Mouse (Mus musculus): ENCODE measurements around the gene Rbm20. TPM values are rescaled to one million over a fixed set of nuclear protein-coding genes. Genes with fewer than 3 reads are reported as not detected.
A peak's percentile ranks its signal among the peaks of the same experiment; 100 is the strongest.

Gene Rbm20
- polyA plus RNA-seq, 1 experiment from 2014 or later: 0.95 TPM

DNA sequence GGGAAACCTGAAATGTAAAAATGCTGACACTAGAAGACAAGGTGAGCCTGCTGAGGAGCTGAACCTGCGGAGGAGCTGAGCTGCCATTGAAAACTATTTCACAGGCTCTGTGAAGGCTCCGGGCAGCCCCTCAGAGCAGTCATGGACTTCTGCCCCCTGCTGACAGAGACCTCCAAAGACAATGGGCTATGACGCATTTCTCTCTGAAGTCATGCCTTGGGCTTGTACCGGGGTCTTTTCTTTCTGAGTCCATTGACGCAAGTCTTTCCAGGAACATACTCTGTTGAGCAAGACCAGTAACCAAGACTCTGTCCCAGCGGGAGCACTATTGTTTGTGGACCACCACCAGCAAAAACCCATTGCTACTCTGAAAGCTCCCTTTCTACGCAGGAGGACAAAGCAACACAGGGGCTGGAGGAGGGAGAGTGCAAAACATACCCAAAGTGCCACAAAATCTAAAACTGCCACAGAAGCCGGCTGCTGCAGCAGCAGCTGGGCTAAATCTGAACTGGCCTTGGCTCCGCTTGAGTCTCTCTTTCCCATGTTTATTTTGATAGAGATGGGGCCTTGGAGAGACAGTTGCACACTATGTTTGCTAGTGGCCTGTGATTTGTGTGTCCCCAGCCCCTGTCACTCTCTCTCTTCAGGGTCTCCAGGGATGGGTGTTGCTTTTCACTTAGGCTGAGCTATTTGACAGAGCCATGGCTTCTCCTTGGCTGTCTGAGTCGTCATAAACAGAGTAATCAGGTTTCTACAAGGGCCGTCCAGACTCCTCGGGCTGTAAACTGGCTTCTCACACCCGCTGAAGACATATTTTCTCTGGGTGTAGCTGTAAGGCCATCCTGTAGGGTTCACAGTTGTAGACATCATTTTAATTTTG, 144.4 kb downstream of the Rbm20 start:
- Histone ChIP-seq H3K9me3 (ENCODE audit: control insufficient read depth, low read depth, low read length) (no peaks in the 10 kb centered on the region), H3K4me3 (ENCODE audit: low read depth, low read length) (no peak overlapping the region), H3K27me3 (ENCODE audit: control insufficient read depth, insufficient read depth, low read length) (no peaks in the 10 kb centered on the region), H3K36me3 (ENCODE audit: control insufficient read depth, insufficient read depth, low read length) (no peaks in the 10 kb centered on the region), H3K4me2 (replicated peaks; ENCODE audit: low read depth, low read length) (no peak overlapping the region), H3K27ac (ENCODE audit: low read length) (peak overlapping the region; percentile 4; the same call in 1 of the 2 replicates), H3K9ac (replicated peaks; ENCODE audit: low read depth, low read length) (no peak overlapping the region), H3K4me1 (ENCODE audit: control insufficient read depth, insufficient read depth, low read length) (0 out of 2 replicates have a peak, but pooled peaks cover 3% of the 10 kb centered on the region)
- WGBS: 61% methylated on average over 13 of the region's 13 CpGs
- no peak for ATAC-seq (ENCODE audit: insufficient number of reproducible peaks, insufficient read depth, low FRiP score, low read depth)

DNA sequence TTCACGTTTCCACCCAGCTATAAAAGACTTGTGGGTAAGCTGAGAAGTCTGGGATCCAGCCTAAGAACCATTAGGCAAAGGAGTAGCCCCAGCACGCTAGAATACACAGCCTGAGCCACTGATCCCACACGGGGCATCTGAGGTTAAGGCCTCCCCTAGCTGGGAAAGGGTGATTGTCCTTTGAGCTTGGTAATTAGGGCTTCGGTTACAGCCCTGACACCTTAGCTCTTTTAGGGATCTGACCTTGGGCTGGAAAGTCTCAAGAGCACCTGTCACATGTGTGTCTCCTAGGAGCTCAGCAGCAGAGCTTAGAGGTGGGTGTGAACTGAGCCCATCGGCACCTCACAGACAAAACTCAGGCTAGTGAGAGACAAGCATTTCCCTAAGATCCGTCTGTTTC, 146.7 kb downstream of the Rbm20 start:
- H3K4me2 ChIP-seq (replicated peaks; ENCODE audit: low read depth, low read length): no peak overlapping the region
- no peak overlapping the region for H3K27ac ChIP-seq (ENCODE audit: low read length)
- no peak for ATAC-seq (ENCODE audit: insufficient number of reproducible peaks, insufficient read depth, low FRiP score, low read depth)
- H3K4me1 ChIP-seq (ENCODE audit: control insufficient read depth, insufficient read depth, low read length): 0 out of 2 replicates have a peak, but pooled peaks cover 3% of the 10 kb centered on the region
- H3K36me3 ChIP-seq (ENCODE audit: control insufficient read depth, insufficient read depth, low read length): no peaks in the 10 kb centered on the region
- H3K27me3 ChIP-seq (ENCODE audit: control insufficient read depth, insufficient read depth, low read length): no peaks in the 10 kb centered on the region
- no peak overlapping the region for H3K4me3 ChIP-seq (ENCODE audit: low read depth, low read length)
- H3K9me3 ChIP-seq (ENCODE audit: control insufficient read depth, low read depth, low read length): no peaks in the 10 kb centered on the region
- no peak overlapping the region for H3K9ac ChIP-seq (replicated peaks; ENCODE audit: low read depth, low read length)
- WGBS: 37% methylated on average over 6 of the region's 6 CpGs

DNA sequence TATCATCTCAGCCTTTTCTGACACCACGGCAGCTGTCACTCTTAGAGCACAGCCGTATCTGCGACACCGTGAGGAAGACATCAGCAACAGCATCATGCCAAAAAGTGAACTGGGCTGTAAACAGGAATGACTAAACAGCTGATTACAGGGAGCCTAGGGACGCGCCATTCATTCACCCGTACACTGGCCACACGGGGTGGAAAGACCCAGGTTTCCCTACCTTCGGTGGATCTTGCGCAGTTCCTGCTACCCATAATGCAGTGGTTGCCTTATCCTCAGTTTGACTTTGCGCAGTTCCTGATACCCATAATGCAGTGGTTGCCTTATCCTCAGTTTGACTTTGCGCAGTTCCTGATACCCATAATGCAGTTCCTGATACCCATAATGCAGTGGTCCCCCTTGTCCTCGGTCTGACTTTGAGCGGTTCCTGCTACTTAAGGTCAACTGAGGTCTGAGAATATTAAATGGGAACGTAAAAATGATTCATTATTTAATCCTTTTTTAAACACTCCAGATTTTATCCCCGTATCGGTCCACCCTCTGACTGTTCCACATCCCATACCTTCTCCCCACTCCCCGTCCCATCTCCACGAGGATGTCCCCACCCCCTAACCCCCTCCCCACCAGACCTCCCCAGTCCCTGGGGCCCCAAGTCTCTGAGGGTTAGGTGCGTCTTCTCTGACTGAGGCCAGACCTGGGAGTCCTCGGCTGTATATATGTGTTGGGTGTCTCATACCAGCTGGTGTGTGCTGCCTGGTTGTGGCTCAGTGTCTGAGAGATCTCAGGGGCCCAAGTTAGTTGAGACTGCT, 148.0 kb downstream of the Rbm20 start:
- Histone ChIP-seq H3K36me3 (ENCODE audit: control insufficient read depth, insufficient read depth, low read length) (no peaks in the 10 kb centered on the region), H3K9me3 (ENCODE audit: control insufficient read depth, low read depth, low read length) (no peaks in the 10 kb centered on the region), H3K4me3 (ENCODE audit: low read depth, low read length) (peak overlapping the region; percentile 25), H3K9ac (replicated peaks; ENCODE audit: low read depth, low read length) (no peak overlapping the region), H3K4me2 (replicated peaks; ENCODE audit: low read depth, low read length) (peak overlapping the region; percentile 31), H3K27me3 (ENCODE audit: control insufficient read depth, insufficient read depth, low read length) (no peaks in the 10 kb centered on the region), H3K27ac (ENCODE audit: low read length) (no peak overlapping the region), H3K4me1 (ENCODE audit: control insufficient read depth, insufficient read depth, low read length) (0 out of 2 replicates have a peak, but pooled peaks cover 3% of the 10 kb centered on the region)
- WGBS: 61% methylated on average over 21 of the region's 21 CpGs
- ATAC-seq (ENCODE audit: insufficient number of reproducible peaks, insufficient read depth, low FRiP score, low read depth): peak; percentile 61; the same call in 1 of the 2 replicates

DNA sequence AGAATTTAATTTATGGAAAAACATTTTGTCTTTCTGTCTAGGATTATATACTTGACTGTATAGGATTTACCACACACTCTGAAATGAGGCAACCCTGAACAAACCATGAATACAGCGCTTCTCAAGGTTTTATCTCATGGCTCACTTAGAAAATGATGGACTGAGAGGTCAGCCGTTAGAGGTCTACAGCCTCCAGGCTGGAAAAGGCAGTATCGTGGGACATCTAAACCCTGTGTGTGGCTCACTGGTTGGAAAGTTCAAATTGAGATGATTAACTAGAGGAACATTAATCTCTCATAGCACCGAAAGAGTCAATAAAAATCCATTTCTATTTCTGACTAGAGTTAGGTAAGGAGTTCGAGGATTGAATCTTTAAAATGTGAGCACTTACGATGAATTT, 152.9 kb downstream of the Rbm20 start:
- peaks cover 12% of the 10 kb centered on the region; the same call in 1 of the 2 replicates for H3K4me1 ChIP-seq (ENCODE audit: control insufficient read depth, insufficient read depth, low read length)
- H3K4me2 ChIP-seq (replicated peaks; ENCODE audit: low read depth, low read length): no peak overlapping the region
- H3K9me3 ChIP-seq (ENCODE audit: control insufficient read depth, low read depth, low read length): no peaks in the 10 kb centered on the region
- no peak overlapping the region for H3K27ac ChIP-seq (ENCODE audit: low read length)
- H3K4me3 ChIP-seq (ENCODE audit: low read depth, low read length): no peak overlapping the region
- no peaks in the 10 kb centered on the region for H3K27me3 ChIP-seq (ENCODE audit: control insufficient read depth, insufficient read depth, low read length)
- no peak for ATAC-seq (ENCODE audit: insufficient number of reproducible peaks, insufficient read depth, low FRiP score, low read depth)
- 37% methylated on average over 6 of the region's 6 CpGs for WGBS
- H3K9ac ChIP-seq (replicated peaks; ENCODE audit: low read depth, low read length): no peak overlapping the region
- H3K36me3 ChIP-seq (ENCODE audit: control insufficient read depth, insufficient read depth, low read length): no peaks in the 10 kb centered on the region

DNA sequence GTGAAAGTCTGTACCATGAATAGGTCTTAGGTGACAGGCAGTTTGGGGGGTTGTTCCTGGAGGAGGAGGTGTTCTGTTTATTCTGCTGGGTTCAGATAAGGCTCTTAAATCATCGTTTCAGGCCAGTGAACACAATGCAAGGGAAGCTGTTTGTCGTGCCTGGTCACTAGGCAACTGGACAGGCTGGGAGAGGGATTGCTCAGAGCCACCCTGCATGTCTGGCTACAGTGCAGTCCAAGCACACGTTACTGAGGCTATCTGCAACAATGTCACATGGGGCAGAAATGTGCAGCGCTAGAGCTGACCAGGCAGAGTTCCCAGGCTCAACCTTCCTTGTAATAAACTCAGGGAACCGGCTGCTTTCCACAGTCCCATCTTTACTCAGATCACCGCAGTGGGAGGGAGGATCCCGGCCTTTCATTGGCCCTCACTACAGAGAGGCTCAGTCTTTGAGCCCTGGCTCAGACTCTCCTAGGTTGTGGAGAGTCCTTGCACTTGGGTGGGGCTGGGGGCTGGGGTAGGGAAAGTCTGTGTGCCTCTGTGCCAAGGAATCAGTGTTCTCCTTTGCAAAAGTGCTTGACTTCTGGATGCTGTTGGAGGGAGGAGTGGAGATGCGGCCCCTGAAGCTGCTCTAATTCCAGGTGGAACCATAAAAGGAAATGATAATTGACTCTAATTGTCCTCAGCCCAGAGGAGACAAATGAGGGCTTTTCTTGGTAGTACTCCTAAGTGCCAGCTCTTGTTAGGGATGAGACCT, 153.5 kb downstream of the Rbm20 start:
- Histone ChIP-seq H3K9ac (replicated peaks; ENCODE audit: low read depth, low read length) (no peak overlapping the region), H3K36me3 (ENCODE audit: control insufficient read depth, insufficient read depth, low read length) (no peaks in the 10 kb centered on the region), H3K9me3 (ENCODE audit: control insufficient read depth, low read depth, low read length) (no peaks in the 10 kb centered on the region), H3K4me3 (ENCODE audit: low read depth, low read length) (no peak overlapping the region), H3K4me2 (replicated peaks; ENCODE audit: low read depth, low read length) (no peak overlapping the region; the same call in 1 of the 2 replicates), H3K4me1 (ENCODE audit: control insufficient read depth, insufficient read depth, low read length) (peaks cover 12% of the 10 kb centered on the region; the same call in 1 of the 2 replicates), H3K27ac (ENCODE audit: low read length) (peak overlapping the region; percentile 40; the same call in 1 of the 2 replicates), H3K27me3 (ENCODE audit: control insufficient read depth, insufficient read depth, low read length) (no peaks in the 10 kb centered on the region)
- WGBS: 7% methylated on average over 8 of the region's 8 CpGs
- peak; percentile 77 for ATAC-seq (ENCODE audit: insufficient number of reproducible peaks, insufficient read depth, low FRiP score, low read depth)

DNA sequence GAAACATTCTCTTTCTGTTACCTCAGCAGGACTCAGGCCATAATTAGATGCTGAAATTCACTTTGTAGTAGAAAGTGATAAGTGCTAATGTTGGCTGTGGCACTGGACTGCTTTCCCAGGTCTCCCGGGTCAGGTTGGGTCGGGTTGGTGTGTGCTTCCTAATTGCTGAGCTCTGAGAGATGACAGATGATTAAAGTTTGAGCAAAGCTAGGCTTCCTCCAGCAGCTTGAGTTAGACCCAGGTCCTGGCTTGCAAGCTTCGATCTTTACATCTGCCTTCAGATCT, 154.0 kb downstream of the Rbm20 start:
- H3K9ac ChIP-seq (replicated peaks; ENCODE audit: low read depth, low read length): no peak overlapping the region
- peaks cover 12% of the 10 kb centered on the region; the same call in 1 of the 2 replicates for H3K4me1 ChIP-seq (ENCODE audit: control insufficient read depth, insufficient read depth, low read length)
- 17% methylated on average over 3 of the region's 3 CpGs for WGBS
- H3K9me3 ChIP-seq (ENCODE audit: control insufficient read depth, low read depth, low read length): no peaks in the 10 kb centered on the region
- H3K4me3 ChIP-seq (ENCODE audit: low read depth, low read length): no peak overlapping the region
- H3K27me3 ChIP-seq (ENCODE audit: control insufficient read depth, insufficient read depth, low read length): no peaks in the 10 kb centered on the region
- H3K4me2 ChIP-seq (replicated peaks; ENCODE audit: low read depth, low read length): no peak overlapping the region
- no peaks in the 10 kb centered on the region for H3K36me3 ChIP-seq (ENCODE audit: control insufficient read depth, insufficient read depth, low read length)
- no peak overlapping the region; the same call in 1 of the 2 replicates for H3K27ac ChIP-seq (ENCODE audit: low read length)
- ATAC-seq (ENCODE audit: insufficient number of reproducible peaks, insufficient read depth, low FRiP score, low read depth): no peak

DNA sequence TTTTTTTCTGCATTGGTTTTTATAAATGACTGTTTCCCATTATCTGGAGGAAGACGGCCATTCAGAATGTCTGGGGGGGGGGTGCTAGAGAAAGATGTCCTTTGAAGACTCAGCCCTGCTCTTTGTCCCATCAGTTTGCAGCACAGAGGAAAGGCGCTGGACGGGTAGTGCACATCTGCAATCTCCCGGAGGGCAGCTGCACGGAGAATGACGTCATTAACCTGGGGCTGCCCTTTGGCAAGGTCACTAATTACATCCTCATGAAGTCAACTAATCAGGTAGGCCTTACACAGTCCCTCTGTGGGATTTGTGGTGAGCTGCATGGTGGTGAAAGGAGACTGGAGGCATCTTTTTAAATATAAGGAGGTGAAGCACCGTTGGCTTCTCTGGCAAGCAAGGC, 155.4 kb downstream of the Rbm20 start:
- no peak overlapping the region for H3K4me3 ChIP-seq (ENCODE audit: low read depth, low read length)
- H3K4me1 ChIP-seq (ENCODE audit: control insufficient read depth, insufficient read depth, low read length): peaks cover 12% of the 10 kb centered on the region; the same call in 1 of the 2 replicates
- no peaks in the 10 kb centered on the region for H3K27me3 ChIP-seq (ENCODE audit: control insufficient read depth, insufficient read depth, low read length)
- no peak overlapping the region for H3K4me2 ChIP-seq (replicated peaks; ENCODE audit: low read depth, low read length)
- H3K9me3 ChIP-seq (ENCODE audit: control insufficient read depth, low read depth, low read length): no peaks in the 10 kb centered on the region
- H3K27ac ChIP-seq (ENCODE audit: low read length): no peak overlapping the region
- H3K9ac ChIP-seq (replicated peaks; ENCODE audit: low read depth, low read length): no peak overlapping the region
- H3K36me3 ChIP-seq (ENCODE audit: control insufficient read depth, insufficient read depth, low read length): no peaks in the 10 kb centered on the region
- WGBS: 32% methylated on average over 7 of the region's 7 CpGs
- no peak for ATAC-seq (ENCODE audit: insufficient number of reproducible peaks, insufficient read depth, low FRiP score, low read depth)
